Mouse (Mus musculus): ENCODE measurements around the gene Agpat2.

DNA sequence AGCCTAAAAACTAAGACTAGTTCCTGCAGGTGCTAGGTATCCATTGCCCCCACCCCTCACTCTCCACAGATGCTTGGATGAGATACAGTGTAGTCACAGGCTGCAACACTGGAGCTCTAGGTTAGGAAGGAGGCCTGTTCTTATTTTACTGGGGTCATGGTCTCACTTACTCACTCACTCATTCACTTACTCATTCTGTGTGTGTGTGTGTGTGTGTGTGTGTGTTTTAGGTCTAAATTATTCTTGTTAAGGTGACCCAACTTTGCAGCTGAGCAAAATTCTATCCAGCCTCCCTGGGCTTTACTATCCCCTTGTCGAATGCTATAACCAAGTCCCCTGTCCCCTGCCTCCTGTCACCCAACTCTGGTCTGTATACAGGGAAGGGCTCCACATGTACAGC is 2.6 kb downstream of the Agpat2 start:
- no peak for TF ChIP-seq CTCF (IDR thresholded peaks at IDR 0.05; ENCODE audit: insufficient read depth, low read depth, low read length)
- no peak for TF ChIP-seq POLR2A (IDR thresholded peaks at IDR 0.05; ENCODE audit: insufficient read depth, low read depth, low read length)
